Mouse (Mus musculus): ENCODE measurements around the gene Kcnc4. TPM values are rescaled to one million over a fixed set of nuclear protein-coding genes. Genes with fewer than 3 reads are reported as not detected.

Gene Kcnc4
- total RNA-seq (2014; rRNA removed) (42.6 and 44.3 TPM in 2 replicates), polyA plus RNA-seq (2015; fragmentation: Nextera tagmentation; extraction: Ambion mirVana) (13.3 and 16.6 TPM in 2 replicates)

DNA sequence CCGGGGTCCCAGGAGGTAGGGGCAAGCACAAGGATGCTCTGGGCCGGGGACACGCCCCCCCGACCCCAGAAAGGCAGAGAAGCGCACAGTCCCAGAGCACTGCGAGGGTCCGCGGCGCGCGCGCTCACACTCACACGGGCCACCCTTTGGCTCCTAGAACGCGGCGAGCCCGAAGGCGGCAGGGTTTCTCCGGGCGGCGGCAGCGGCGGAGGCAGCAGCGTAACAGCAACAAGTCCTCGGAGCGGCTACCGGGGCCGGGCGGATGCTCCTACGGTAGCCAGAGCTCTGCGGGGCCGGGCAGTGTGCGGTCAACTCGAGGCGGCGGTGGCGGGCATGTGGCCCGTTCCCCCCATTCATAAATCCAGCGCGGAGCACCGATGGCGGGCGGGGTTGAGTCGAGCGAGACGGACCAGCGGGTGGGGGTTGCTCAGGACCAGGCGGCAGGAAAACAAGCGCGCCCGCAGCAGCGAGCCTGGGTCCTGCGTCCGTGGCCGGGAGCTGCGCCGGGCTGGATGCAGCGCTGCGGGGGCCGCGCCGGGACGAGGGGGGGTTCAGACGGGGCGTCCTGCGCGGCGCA lies at the start of gene Kcnc4:
TSS of gene Kcnc4 (minus strand) at position 357 of the 577 bp plus-strand sequence.
- H3K4me2 ChIP-seq (ENCODE audit: low read depth, low read length) = peak within 1 kb of the TSS; percentile 93
- peak within 1 kb of the TSS; percentile 66 for H3K9ac ChIP-seq (replicated peaks; ENCODE audit: low read length)
- H3K36me3 ChIP-seq (ENCODE audit: insufficient read depth, low read length) = no peaks in the 10 kb centered on the region
- peak within 1 kb of the TSS; percentile 32; the same call in 1 of the 2 replicates for H3K27ac ChIP-seq
- DNase-seq (ENCODE audit: low spot score) (peak; percentile 41), ATAC-seq (peak; percentile 27)
- WGBS = under 1% methylated on average over 68 of the region's 68 CpGs
- H3K4me1 ChIP-seq (ENCODE audit: insufficient read depth, low read length) = peaks cover 13% of the 10 kb centered on the region; the same call in 1 of the 2 replicates
- peak within 1 kb of the TSS; percentile 62 for H3K4me3 ChIP-seq (ENCODE audit: low read length)
- no peaks in the 10 kb centered on the region for H3K9me3 ChIP-seq (ENCODE audit: low read length)
- H3K27me3 ChIP-seq (ENCODE audit: insufficient read depth, low read length) = peaks cover 23% of the 10 kb centered on the region; the same call in 1 of the 2 replicates
- no peak for TF ChIP-seq CTCF (IDR thresholded peaks at IDR 0.05; ENCODE audit: low read depth)

DNA sequence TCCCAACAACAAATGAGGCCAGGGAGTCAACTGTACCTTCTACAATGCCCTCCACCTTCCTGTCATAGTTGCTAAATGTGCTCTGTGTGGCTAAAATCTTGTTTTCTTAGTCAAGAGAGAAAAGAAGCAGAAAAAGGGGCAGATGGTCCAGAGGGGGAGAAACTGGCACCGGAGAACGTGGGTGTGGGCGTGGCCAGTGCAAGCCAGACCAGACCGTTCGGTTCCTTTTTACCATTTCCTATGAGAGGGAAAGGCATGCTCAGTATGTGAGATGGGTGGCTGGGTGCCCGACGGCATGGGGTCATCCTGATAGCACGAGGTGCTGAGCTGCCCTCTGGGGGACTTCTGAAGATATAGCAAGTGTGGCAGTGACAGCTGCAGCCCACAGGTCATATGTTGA lies 49.3 kb upstream of the Kcnc4 start:
- no peak for DNase-seq (ENCODE audit: low spot score)

DNA sequence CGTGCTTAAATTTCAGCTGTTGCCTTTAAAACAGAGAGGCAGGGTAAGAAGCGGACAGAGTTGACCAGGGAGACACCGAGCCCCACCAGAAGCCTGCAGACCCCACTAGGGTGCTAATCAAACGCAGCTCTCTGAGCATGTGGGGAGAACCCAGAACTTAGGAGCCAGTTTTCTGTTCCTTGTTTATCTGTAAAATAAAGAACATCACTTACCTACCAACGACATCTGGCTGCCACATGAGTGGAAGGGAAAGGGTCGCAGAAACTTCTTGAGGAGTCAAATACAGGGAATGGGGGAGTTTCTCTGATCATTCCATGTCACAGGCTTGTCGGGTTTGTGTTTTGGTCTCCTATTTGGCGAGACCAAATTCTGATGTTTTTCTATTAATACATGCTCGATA lies 48.6 kb upstream of the Kcnc4 start:
- WGBS = 90% methylated on average over 9 of the region's 9 CpGs
- no peaks in the 10 kb centered on the region for H3K36me3 ChIP-seq (ENCODE audit: insufficient read depth, low read length)
- no peak overlapping the region for H3K4me2 ChIP-seq (ENCODE audit: low read depth, low read length)
- no peak overlapping the region for H3K9ac ChIP-seq (replicated peaks; ENCODE audit: low read length)
- H3K4me3 ChIP-seq (ENCODE audit: low read length) = no peak overlapping the region
- no peak for DNase-seq (ENCODE audit: low spot score)
- ATAC-seq = no peak
- H3K27me3 ChIP-seq (ENCODE audit: insufficient read depth, low read length) = no peaks in the 10 kb centered on the region
- H3K27ac ChIP-seq = no peak overlapping the region
- no peak for TF ChIP-seq CTCF (IDR thresholded peaks at IDR 0.05; ENCODE audit: low read depth)
- peaks cover 16% of the 10 kb centered on the region for H3K4me1 ChIP-seq (ENCODE audit: insufficient read depth, low read length)
- H3K9me3 ChIP-seq (ENCODE audit: low read length) = no peaks in the 10 kb centered on the region

More for the DNA sequence above, 49.3 kb upstream of the Kcnc4 start:
- TF ChIP-seq CTCF (IDR thresholded peaks at IDR 0.05; ENCODE audit: low read depth) = no peak; the same call in 1 of the 2 replicates
- Histone ChIP-seq H3K4me3 (ENCODE audit: low read length) (no peak overlapping the region), H3K4me1 (ENCODE audit: insufficient read depth, low read length) (peaks cover 16% of the 10 kb centered on the region), H3K27ac (no peak overlapping the region), H3K9me3 (ENCODE audit: low read length) (no peaks in the 10 kb centered on the region), H3K9ac (replicated peaks; ENCODE audit: low read length) (no peak overlapping the region), H3K36me3 (ENCODE audit: insufficient read depth, low read length) (no peaks in the 10 kb centered on the region), H3K4me2 (ENCODE audit: low read depth, low read length) (no peak overlapping the region), H3K27me3 (ENCODE audit: insufficient read depth, low read length) (no peaks in the 10 kb centered on the region)
- WGBS = 67% methylated on average over 8 of the region's 8 CpGs
- no peak for ATAC-seq

DNA sequence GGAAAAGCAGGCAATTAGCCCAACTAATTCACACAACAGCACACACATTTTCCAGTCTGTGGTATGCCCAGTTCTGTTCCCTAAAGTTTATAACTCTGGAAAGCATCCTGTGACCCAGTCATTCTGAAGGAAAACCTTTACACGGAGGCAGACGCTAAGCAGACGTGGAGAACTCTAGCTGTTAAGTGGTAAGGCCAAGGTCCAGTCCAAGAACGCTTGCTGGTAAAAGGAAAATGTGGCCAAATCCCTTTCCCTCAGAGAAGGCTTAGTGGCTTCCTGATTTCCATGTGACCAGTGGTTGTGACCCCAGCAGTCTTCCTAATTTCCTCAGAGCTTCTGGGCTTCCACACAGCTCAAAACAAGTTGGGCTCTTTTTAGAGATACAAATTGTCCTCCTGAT lies 47.2 kb upstream of the Kcnc4 start:
- Histone ChIP-seq H3K9me3 (ENCODE audit: low read length) (no peaks in the 10 kb centered on the region), H3K4me2 (ENCODE audit: low read depth, low read length) (no peak overlapping the region), H3K36me3 (ENCODE audit: insufficient read depth, low read length) (no peaks in the 10 kb centered on the region), H3K27me3 (ENCODE audit: insufficient read depth, low read length) (no peaks in the 10 kb centered on the region), H3K9ac (replicated peaks; ENCODE audit: low read length) (no peak overlapping the region), H3K4me3 (ENCODE audit: low read length) (no peak overlapping the region), H3K27ac (peak overlapping the region; percentile 34; the same call in 1 of the 2 replicates), H3K4me1 (ENCODE audit: insufficient read depth, low read length) (peaks cover 26% of the 10 kb centered on the region)
- TF ChIP-seq CTCF (IDR thresholded peaks at IDR 0.05; ENCODE audit: low read depth) = no peak
- 46% methylated on average over 4 of the region's 4 CpGs for WGBS
- DNase-seq (ENCODE audit: low spot score) (no peak), ATAC-seq (no peak)

DNA sequence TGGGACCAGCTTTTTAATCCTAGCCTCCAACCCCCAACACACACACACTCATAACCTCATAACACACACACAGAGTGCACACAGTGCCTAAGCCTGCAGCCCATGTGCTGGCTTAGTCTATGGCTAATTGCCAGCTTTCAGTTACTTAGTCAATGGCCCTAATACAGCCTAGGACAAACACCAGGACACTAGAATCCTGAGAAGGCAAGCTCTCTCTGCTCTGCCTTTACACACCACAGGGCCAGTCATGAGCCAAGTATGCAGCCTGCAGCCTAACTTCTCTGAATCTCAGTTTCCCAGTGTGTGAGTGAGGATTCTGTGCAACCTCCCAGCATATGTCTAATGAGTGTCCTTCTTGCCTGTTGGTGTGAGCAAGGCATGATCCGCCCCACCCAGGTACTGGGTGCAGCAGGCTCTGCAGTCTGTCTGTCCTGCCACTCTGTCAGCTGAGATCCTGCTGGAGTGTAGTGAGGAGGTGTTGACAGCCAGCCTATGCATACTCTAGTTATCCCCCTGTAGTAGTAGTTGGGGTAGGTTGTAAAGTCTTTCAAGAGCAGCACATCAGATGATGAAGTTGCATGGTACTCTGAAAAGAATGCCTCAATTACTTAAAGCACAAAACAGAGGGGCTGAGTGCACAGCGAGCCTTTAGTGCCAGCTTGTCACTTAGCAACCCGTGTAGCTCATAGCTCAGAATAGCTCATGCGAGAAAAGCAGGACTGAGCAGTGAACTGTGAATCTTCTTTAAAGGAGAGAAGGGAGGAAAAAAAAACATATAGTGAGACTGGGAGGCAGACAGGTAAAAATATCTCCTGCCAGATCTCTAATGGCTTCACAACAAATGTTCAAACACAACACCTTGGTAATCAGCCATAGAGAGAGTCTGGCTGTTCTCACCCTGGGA lies 46.4 kb upstream of the Kcnc4 start:
- ATAC-seq = peak; percentile 60
- no peak overlapping the region for H3K9ac ChIP-seq (replicated peaks; ENCODE audit: low read length)
- WGBS = 18% methylated on average over 4 of the region's 4 CpGs
- H3K4me2 ChIP-seq (ENCODE audit: low read depth, low read length) = no peak overlapping the region
- peak; percentile 76 for DNase-seq (ENCODE audit: low spot score)
- H3K36me3 ChIP-seq (ENCODE audit: insufficient read depth, low read length) = no peaks in the 10 kb centered on the region
- H3K27me3 ChIP-seq (ENCODE audit: insufficient read depth, low read length) = no peaks in the 10 kb centered on the region
- peak overlapping the region; percentile 34; the same call in 1 of the 2 replicates for H3K27ac ChIP-seq
- peaks cover 33% of the 10 kb centered on the region for H3K4me1 ChIP-seq (ENCODE audit: insufficient read depth, low read length)
- H3K4me3 ChIP-seq (ENCODE audit: low read length) = no peak overlapping the region
- no peaks in the 10 kb centered on the region for H3K9me3 ChIP-seq (ENCODE audit: low read length)
- no peak for TF ChIP-seq CTCF (IDR thresholded peaks at IDR 0.05; ENCODE audit: low read depth)

DNA sequence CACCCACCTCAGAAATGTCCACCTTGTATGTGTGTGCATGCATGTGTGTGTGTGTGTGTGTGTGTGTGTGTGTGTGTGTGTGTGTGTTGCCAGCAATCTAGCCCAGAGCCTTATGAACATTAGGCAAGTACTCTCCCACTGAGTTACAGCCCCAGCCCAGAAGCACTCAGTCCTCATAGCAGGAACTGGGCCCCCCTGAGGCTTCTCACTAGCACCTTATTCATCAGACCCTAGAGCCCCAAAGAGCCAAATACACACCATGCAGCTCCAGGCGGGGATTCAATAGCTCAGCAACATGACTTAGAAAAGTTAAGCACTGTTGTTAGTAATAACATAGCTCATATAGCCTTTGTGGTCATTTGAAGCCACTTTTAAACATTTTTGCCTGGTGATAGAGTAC lies 45.2 kb upstream of the Kcnc4 start:
- H3K9ac ChIP-seq (replicated peaks; ENCODE audit: low read length) = no peak overlapping the region
- H3K27ac ChIP-seq = no peak overlapping the region
- H3K4me1 ChIP-seq (ENCODE audit: insufficient read depth, low read length) = peaks cover 33% of the 10 kb centered on the region
- no peak for TF ChIP-seq CTCF (IDR thresholded peaks at IDR 0.05; ENCODE audit: low read depth)
- ATAC-seq (no peak), DNase-seq (ENCODE audit: low spot score) (no peak)
- WGBS = 78% methylated on average over 1 of the region's 1 CpGs
- no peak overlapping the region for H3K4me2 ChIP-seq (ENCODE audit: low read depth, low read length)
- no peak overlapping the region for H3K4me3 ChIP-seq (ENCODE audit: low read length)
- no peaks in the 10 kb centered on the region for H3K27me3 ChIP-seq (ENCODE audit: insufficient read depth, low read length)
- H3K9me3 ChIP-seq (ENCODE audit: low read length) = no peaks in the 10 kb centered on the region
- no peaks in the 10 kb centered on the region; the same call in 1 of the 2 replicates for H3K36me3 ChIP-seq (ENCODE audit: insufficient read depth, low read length)
